18 mouse cellular contexts compared by ENCODE assay signal in the genomic region with DNA sequence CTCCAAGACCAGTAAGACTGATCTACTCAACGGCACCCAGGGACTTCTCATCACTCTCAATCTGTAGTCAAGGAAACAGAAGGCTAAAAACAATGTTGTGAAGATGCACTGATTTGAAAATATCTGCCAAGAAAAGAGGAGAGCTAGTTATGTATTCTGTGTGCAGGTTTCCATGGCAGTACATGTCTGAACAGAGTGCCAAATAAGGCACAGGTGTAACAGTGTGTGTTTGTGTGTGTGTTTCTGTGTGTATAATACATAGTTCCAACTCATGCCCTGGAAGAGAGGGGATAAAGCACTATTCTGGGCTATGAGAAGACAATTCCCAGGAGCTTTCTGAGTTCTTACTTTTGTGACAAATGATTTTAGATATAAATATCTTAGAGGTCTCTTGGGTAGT.
DNase-seq lines count a peak whose midpoint lies in the region; ATAC-seq and TF ChIP-seq lines count a peak whose summit lies in the region.
"Had no signal": no experiment of that assay in that cellular context is flagged by ENCODE, and none has a peak within 500 bp of the region (broad histone marks: within the 10 kb centered on the region; RNA-seq: fewer than 3 reads in every experiment).

No protein-coding gene starts in this region.

- DNase-seq in hindbrain, postnatal 0 days (ENCODE audit: low spot score): no peak
- no peak for DNase-seq in hindbrain, embryonic 11.5 days (ENCODE audit: low spot score)
- DNase-seq in midbrain, postnatal 0 days (ENCODE audit: low spot score): no peak
- no peak for DNase-seq in midbrain, embryonic 14.5 days
- peak; percentile 35 for DNase-seq in telencephalon, adult 2 months (ENCODE audit: low read depth, low spot score)
- DNase-seq: adrenal gland, postnatal 10 days; cerebellum, adult 11-12 months; cerebellum, adult 9-10 months; cerebellum, postnatal 25 days; gastrocnemius, adult 2 months; gastrocnemius, postnatal 25 days had no signal

- no peak overlapping the region for H3K4me2 ChIP-seq in forebrain, embryonic 16.5 days (ENCODE audit: low read length)
- no peak overlapping the region for H3K4me2 ChIP-seq in forebrain, embryonic 13.5 days
- H3K4me2 ChIP-seq in hindbrain, postnatal 0 days (ENCODE audit: low read depth, low read length): no peak overlapping the region
- H3K4me2 ChIP-seq in hindbrain, embryonic 11.5 days (replicated peaks; ENCODE audit: low read depth, low read length): no peak overlapping the region
- H3K4me2 ChIP-seq in midbrain, postnatal 0 days (ENCODE audit: low read depth, low read length, poor library complexity, severe bottlenecking): no peak overlapping the region
- H3K4me2 ChIP-seq in midbrain, embryonic 14.5 days (ENCODE audit: low read length): no peak overlapping the region
- H3K4me2 ChIP-seq: embryonic facial prominence, embryonic 13.5 days; heart, embryonic 12.5 days; hindbrain, embryonic 15.5 days had no signal

- no peak overlapping the region for H3K27ac ChIP-seq in forebrain, embryonic 16.5 days (ENCODE audit: low read length)
- no peak overlapping the region for H3K27ac ChIP-seq in forebrain, embryonic 13.5 days
- H3K27ac ChIP-seq in hindbrain, postnatal 0 days: no peak overlapping the region
- no peak overlapping the region for H3K27ac ChIP-seq in hindbrain, embryonic 11.5 days (ENCODE audit: low read depth, low read length)
- no peak overlapping the region for H3K27ac ChIP-seq in midbrain, postnatal 0 days (ENCODE audit: low read depth, low read length)
- H3K27ac ChIP-seq in midbrain, embryonic 14.5 days (replicated peaks; ENCODE audit: low read depth, low read length): no peak overlapping the region
- H3K27ac ChIP-seq: embryonic facial prominence, embryonic 13.5 days; gastrocnemius, adult 2 months; hindbrain, embryonic 10.5 days; hindbrain, embryonic 15.5 days had no signal

- WGBS in forebrain, embryonic 16.5 days: 78% methylated on average over 1 of the region's 1 CpGs
- WGBS in forebrain, embryonic 13.5 days: 85% methylated on average over 1 of the region's 1 CpGs
- 61% methylated on average over 1 of the region's 1 CpGs for WGBS in hindbrain, postnatal 0 days
- 81% methylated on average over 1 of the region's 1 CpGs for WGBS in hindbrain, embryonic 11.5 days
- 64% methylated on average over 1 of the region's 1 CpGs for WGBS in midbrain, postnatal 0 days
- WGBS in midbrain, embryonic 14.5 days: 81% methylated on average over 1 of the region's 1 CpGs

- no peaks in the 10 kb centered on the region; the same call in 1 of the 2 replicates for H3K4me1 ChIP-seq in forebrain, embryonic 16.5 days (replicated peaks; ENCODE audit: control insufficient read depth, insufficient read depth, low read length)
- peaks cover 6% of the 10 kb centered on the region; the same call in 1 of the 2 replicates for H3K4me1 ChIP-seq in forebrain, embryonic 13.5 days
- no peaks in the 10 kb centered on the region for H3K4me1 ChIP-seq in hindbrain, postnatal 0 days (ENCODE audit: insufficient read depth, low read length)
- H3K4me1 ChIP-seq in hindbrain, embryonic 11.5 days (replicated peaks; ENCODE audit: control insufficient read depth, insufficient read depth, low read length): no peaks in the 10 kb centered on the region
- no peaks in the 10 kb centered on the region for H3K4me1 ChIP-seq in midbrain, postnatal 0 days (ENCODE audit: insufficient read depth, low read length)
- no peaks in the 10 kb centered on the region for H3K4me1 ChIP-seq in midbrain, embryonic 14.5 days (ENCODE audit: control insufficient read depth, insufficient read depth, low read length)
- H3K4me1 ChIP-seq: heart, embryonic 12.5 days; hindbrain, embryonic 10.5 days; hindbrain, embryonic 15.5 days had no signal

- H3K9ac ChIP-seq in forebrain, embryonic 16.5 days (replicated peaks; ENCODE audit: low read depth, low read length): no peak overlapping the region
- no peak overlapping the region for H3K9ac ChIP-seq in forebrain, embryonic 13.5 days
- H3K9ac ChIP-seq in hindbrain, postnatal 0 days (replicated peaks; ENCODE audit: low read length): no peak overlapping the region
- no peak overlapping the region for H3K9ac ChIP-seq in hindbrain, embryonic 11.5 days (ENCODE audit: low read depth, low read length)
- H3K9ac ChIP-seq in midbrain, postnatal 0 days (replicated peaks; ENCODE audit: low read length, poor library complexity, severe bottlenecking): no peak overlapping the region
- no peak overlapping the region for H3K9ac ChIP-seq in midbrain, embryonic 14.5 days (replicated peaks; ENCODE audit: low read length)
- H3K9ac ChIP-seq: embryonic facial prominence, embryonic 13.5 days; heart, embryonic 12.5 days; hindbrain, embryonic 15.5 days had no signal

- TF ChIP-seq CTCF in hindbrain, postnatal 0 days (IDR thresholded peaks at IDR 0.05; ENCODE audit: low read depth): no peak
- TF ChIP-seq CTCF in midbrain, postnatal 0 days (IDR thresholded peaks at IDR 0.05): no peak

- H3K27me3 ChIP-seq in forebrain, embryonic 16.5 days (replicated peaks; ENCODE audit: control insufficient read depth, insufficient read depth, low read length): no peaks in the 10 kb centered on the region
- no peaks in the 10 kb centered on the region for H3K27me3 ChIP-seq in forebrain, embryonic 13.5 days
- no peaks in the 10 kb centered on the region for H3K27me3 ChIP-seq in hindbrain, postnatal 0 days (ENCODE audit: insufficient read depth, low read length)
- H3K27me3 ChIP-seq in hindbrain, embryonic 11.5 days (ENCODE audit: control insufficient read depth, insufficient read depth, low read length): no peaks in the 10 kb centered on the region
- H3K27me3 ChIP-seq in midbrain, postnatal 0 days (ENCODE audit: insufficient read depth, low read length): no peaks in the 10 kb centered on the region
- H3K27me3 ChIP-seq in midbrain, embryonic 14.5 days (ENCODE audit: control insufficient read depth, insufficient read depth, low read length): no peaks in the 10 kb centered on the region
- H3K27me3 ChIP-seq: embryonic facial prominence, embryonic 13.5 days; heart, embryonic 12.5 days; hindbrain, embryonic 15.5 days had no signal

- no peaks in the 10 kb centered on the region for H3K9me3 ChIP-seq in forebrain, embryonic 16.5 days (ENCODE audit: control insufficient read depth, low read length)
- H3K9me3 ChIP-seq in forebrain, embryonic 13.5 days (replicated peaks): no peaks in the 10 kb centered on the region
- H3K9me3 ChIP-seq in hindbrain, postnatal 0 days (ENCODE audit: low read length): no peaks in the 10 kb centered on the region
- no peaks in the 10 kb centered on the region for H3K9me3 ChIP-seq in hindbrain, embryonic 11.5 days (ENCODE audit: control insufficient read depth, low read length)
- no peaks in the 10 kb centered on the region for H3K9me3 ChIP-seq in midbrain, postnatal 0 days (ENCODE audit: low read length)
- H3K9me3 ChIP-seq in midbrain, embryonic 14.5 days (ENCODE audit: control insufficient read depth, low read length): no peaks in the 10 kb centered on the region
- H3K9me3 ChIP-seq: embryonic facial prominence, embryonic 13.5 days; hindbrain, embryonic 15.5 days had no signal

- no peak overlapping the region for H3K4me3 ChIP-seq in forebrain, embryonic 16.5 days (replicated peaks; ENCODE audit: low read length)
- no peak overlapping the region for H3K4me3 ChIP-seq in forebrain, embryonic 13.5 days
- no peak overlapping the region for H3K4me3 ChIP-seq in hindbrain, postnatal 0 days (ENCODE audit: low read length)
- H3K4me3 ChIP-seq in hindbrain, embryonic 11.5 days (ENCODE audit: low read depth, low read length): no peak overlapping the region
- no peak overlapping the region for H3K4me3 ChIP-seq in midbrain, postnatal 0 days (ENCODE audit: low read depth, low read length)
- H3K4me3 ChIP-seq in midbrain, embryonic 14.5 days (replicated peaks; ENCODE audit: low read depth, low read length): no peak overlapping the region
- H3K4me3 ChIP-seq: embryonic facial prominence, embryonic 13.5 days; gastrocnemius, adult 2 months; heart, embryonic 12.5 days; hindbrain, embryonic 10.5 days; hindbrain, embryonic 15.5 days had no signal

- ATAC-seq in forebrain, embryonic 16.5 days: peak; percentile 56; the same call in 1 of the 2 replicates
- ATAC-seq in forebrain, embryonic 13.5 days: no peak
- 0 out of 2 replicates have a peak, but pooled peaks have one; percentile 58 for ATAC-seq in hindbrain, postnatal 0 days
- no peak for ATAC-seq in hindbrain, embryonic 11.5 days (ENCODE audit: low FRiP score)
- peak; percentile 68; the same call in 1 of the 2 replicates for ATAC-seq in midbrain, postnatal 0 days (ENCODE audit: low FRiP score)
- ATAC-seq in midbrain, embryonic 14.5 days (ENCODE audit: low FRiP score, low TSS enrichment): no peak
- ATAC-seq: inflammation-experienced regulatory T-cells, adult 6 months had no signal

- no peaks in the 10 kb centered on the region for H3K36me3 ChIP-seq in forebrain, embryonic 16.5 days (ENCODE audit: control insufficient read depth, insufficient read depth)
- H3K36me3 ChIP-seq in forebrain, embryonic 13.5 days (ENCODE audit: poor library complexity, severe bottlenecking): no peaks in the 10 kb centered on the region
- H3K36me3 ChIP-seq in hindbrain, postnatal 0 days (ENCODE audit: insufficient read depth, low read length): no peaks in the 10 kb centered on the region
- H3K36me3 ChIP-seq in hindbrain, embryonic 11.5 days (ENCODE audit: control insufficient read depth, insufficient read depth, low read length): no peaks in the 10 kb centered on the region
- no peaks in the 10 kb centered on the region for H3K36me3 ChIP-seq in midbrain, postnatal 0 days (ENCODE audit: insufficient read depth, low read length)
- no peaks in the 10 kb centered on the region for H3K36me3 ChIP-seq in midbrain, embryonic 14.5 days (ENCODE audit: control insufficient read depth, insufficient read depth, low read length)
- H3K36me3 ChIP-seq: embryonic facial prominence, embryonic 13.5 days; heart, embryonic 12.5 days; hindbrain, embryonic 10.5 days; hindbrain, embryonic 15.5 days had no signal

Comparison
In these comparisons a context has a peak if more than half of its experiments do, and no peak if none do; other contexts are left out.
1. ATAC-seq: peak in forebrain, embryonic 16.5 days (single experiment), hindbrain, postnatal 0 days (single experiment) and midbrain, postnatal 0 days (single experiment); none in forebrain, embryonic 13.5 days (single experiment), hindbrain, embryonic 11.5 days (single experiment) and midbrain, embryonic 14.5 days (single experiment).